Mouse (Mus musculus) CH12.LX (cell line): ENCODE measurements around the gene Ganc.

Experiments
- BHLHE40 ChIP-seq: IDR thresholded peaks from 2 replicates; pipeline ENCODE4 v1.6.1; 2011; ENCODE audit warnings: mild to moderate bottlenecking, low read depth, low read length, improper control_type of control experiment
- CHD2 ChIP-seq: IDR thresholded peaks from 2 replicates; pipeline ENCODE4 v1.6.1; 2011; ENCODE audit warnings: low read length, improper control_type of control experiment
- CTCF ChIP-seq, 2 experiments: IDR thresholded peaks in 1 of 2; conservative IDR thresholded peaks in 1 of 2; 2 replicates each; pipeline ENCODE4 v1.5.1; 2011 to 2012; ENCODE audit warnings: low read depth in 2 of 2, low read length in 2 of 2, improper control_type of control experiment in 1 of 2, inconsistent platforms in 1 of 2, mild to moderate bottlenecking in 1 of 2, moderate library complexity in 1 of 2
- EP300 ChIP-seq: IDR thresholded peaks from 2 replicates; pipeline ENCODE4 v1.6.1; 2011; ENCODE audit warnings: low read length, improper control_type of control experiment
- HCFC1 ChIP-seq: IDR thresholded peaks from 2 replicates; pipeline ENCODE4 v1.6.1; 2012; ENCODE audit warnings: low read depth, mild to moderate bottlenecking, inconsistent platforms, low read length, improper control_type of control experiment
- MAX ChIP-seq: IDR thresholded peaks from 2 replicates; pipeline ENCODE4 v1.6.1; 2011; ENCODE audit warnings: low read length, improper control_type of control experiment
- MEF2A ChIP-seq: IDR thresholded peaks from 2 replicates; pipeline ENCODE4 v1.6.1; 2014; ENCODE audit warnings: low read depth, mild to moderate bottlenecking, inconsistent platforms, low read length, improper control_type of control experiment, borderline replicate concordance
- NELFE ChIP-seq: IDR thresholded peaks from 2 replicates; pipeline ENCODE4 v1.6.1; 2011; ENCODE audit warnings: low read depth, low read length, improper control_type of control experiment
- RCOR1 ChIP-seq: conservative IDR thresholded peaks from 2 replicates; pipeline ENCODE4 v1.6.1; 2012; ENCODE audit warnings: low read depth, mild to moderate bottlenecking, inconsistent platforms, low read length, improper control_type of control experiment
- ZC3H11A ChIP-seq: IDR thresholded peaks from 2 replicates; pipeline ENCODE4 v1.6.1; 2012; ENCODE audit warnings: low read depth, mild to moderate bottlenecking, inconsistent platforms, low read length, improper control_type of control experiment
- ZKSCAN1 ChIP-seq: IDR thresholded peaks from 2 replicates; pipeline ENCODE4 v1.6.1; 2012; ENCODE audit warnings: low read depth, inconsistent platforms, low read length, improper control_type of control experiment, borderline replicate concordance
- ZNF384 ChIP-seq: IDR thresholded peaks from 2 replicates; pipeline ENCODE4 v1.6.1; 2012; ENCODE audit warnings: low read depth, low read length, improper control_type of control experiment, inconsistent platforms

DNA sequence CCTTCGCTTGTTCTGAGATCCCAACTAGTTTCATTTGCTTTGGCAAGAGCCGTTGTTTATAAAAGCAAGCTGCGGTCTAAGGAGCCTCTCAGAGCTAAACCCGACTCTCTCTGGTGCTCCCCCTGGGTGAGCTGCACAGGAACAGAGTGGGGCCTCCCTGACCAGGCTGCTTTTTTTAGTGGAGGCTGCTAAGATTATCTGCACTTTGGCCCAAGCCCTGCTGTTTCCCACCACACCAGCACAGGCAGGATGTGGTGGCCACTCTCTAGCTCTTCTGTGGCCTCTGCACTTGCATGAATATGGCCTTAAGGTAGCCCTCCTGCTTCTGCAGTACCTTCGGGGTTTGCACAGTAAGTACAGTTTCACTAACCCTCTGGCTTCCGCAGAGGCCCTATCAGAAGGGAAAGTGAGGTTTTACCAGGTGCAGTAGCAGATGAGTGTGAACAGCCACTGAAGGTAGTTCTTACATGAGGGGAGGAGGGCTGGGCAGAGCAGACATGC is 96.3 kb downstream of the Ganc start:
- TF ChIP-seq EP300 = no peak; the same call in 1 of the 2 replicates
- TF ChIP-seq MAX = no peak
- TF ChIP-seq RCOR1 = peak; percentile 32; the same call in 1 of the 2 replicates
- TF ChIP-seq MEF2A = peak; percentile 92
- TF ChIP-seq ZNF384 = no peak
- TF ChIP-seq CTCF (conservative IDR thresholded peaks at IDR 0.05 in 1 of 2, IDR thresholded peaks at IDR 0.05 in 1 of 2; ENCODE audit: low read depth in 2 of 2, low read length in 2 of 2) = no peak
- TF ChIP-seq CHD2 = 0 out of 2 replicates have a peak, but pooled peaks have one; percentile 13
- TF ChIP-seq BHLHE40 = peak; percentile 71
- TF ChIP-seq HCFC1 = no peak
- 0 out of 2 replicates have a peak, but pooled peaks have one; percentile 17 for TF ChIP-seq NELFE
- TF ChIP-seq ZKSCAN1 = no peak; the same call in 1 of the 2 replicates
- no peak for TF ChIP-seq ZC3H11A
